ENCODE assay signal across 22 mouse cellular contexts in genomic region chr2:75496606-75497240, GRCm38 (mm10).
DNase-seq lines count a peak whose midpoint lies in the region; ATAC-seq and TF ChIP-seq lines count a peak whose summit lies in the region.
"Had no signal": no experiment of that assay in that cellular context is flagged by ENCODE, and none has a peak within 500 bp of the region (broad histone marks: within the 10 kb centered on the region; RNA-seq: fewer than 3 reads in every experiment).

No protein-coding gene starts in this region.

- H3K9me3 ChIP-seq in stomach, postnatal 0 days (ENCODE audit: control insufficient read depth, low read length) = no peaks in the 10 kb centered on the region
- no peaks in the 10 kb centered on the region for H3K9me3 ChIP-seq in midbrain, postnatal 0 days (ENCODE audit: low read length)
- H3K9me3 ChIP-seq: embryonic facial prominence, embryonic 15.5 days; G1E; heart, embryonic 13.5 days; stomach, embryonic 15.5 days had no signal

- no peak for TF ChIP-seq EP300 in stomach, postnatal 0 days (optimal IDR thresholded peaks at IDR 0.05)

- WGBS in liver, adult 2 months = 84% methylated on average over 5 of the region's 5 CpGs
- 63% methylated on average over 5 of the region's 5 CpGs for WGBS in stomach, postnatal 0 days
- WGBS in midbrain, postnatal 0 days = 77% methylated on average over 5 of the region's 5 CpGs

- peak; percentile 62 to 66 for DNase-seq in cerebellum, postnatal 10 days
- DNase-seq in cerebellum, adult 9-10 months = no peak
- DNase-seq in liver, adult 2 months (ENCODE audit: extremely low read depth, low read depth, low spot score) = peak; percentile 26
- no peak for DNase-seq in liver
- DNase-seq in kidney, postnatal 36 days = peak; percentile 59 to 66
- peak; percentile 27 for DNase-seq in stomach, postnatal 0 days (ENCODE audit: low spot score)
- DNase-seq in frontal cortex, postnatal 36 days (ENCODE audit: low spot score in 2 of 2) = no peak
- no peak for DNase-seq in midbrain, postnatal 0 days (ENCODE audit: low spot score)
- DNase-seq: adrenal gland, postnatal 36 days; cerebellum, adult 8-10 months; embryo, embryonic 11 days; gastrocnemius, postnatal 25 days; left cerebral cortex, postnatal 4 days; midbrain, embryonic 14.5 days; right cerebral cortex, adult 18-20 months; thymus, postnatal 14 days had no signal

- no peaks in the 10 kb centered on the region for H3K4me1 ChIP-seq in liver, adult 2 months (ENCODE audit: control insufficient read depth, insufficient read depth, low read length)
- H3K4me1 ChIP-seq in stomach, postnatal 0 days (replicated peaks; ENCODE audit: control insufficient read depth, insufficient read depth) = no peaks in the 10 kb centered on the region
- H3K4me1 ChIP-seq in midbrain, postnatal 0 days (ENCODE audit: insufficient read depth, low read length) = no peaks in the 10 kb centered on the region
- H3K4me1 ChIP-seq: embryonic facial prominence, embryonic 15.5 days; heart, embryonic 13.5 days; stomach, embryonic 15.5 days had no signal

- no peak for ATAC-seq in stomach, postnatal 0 days (ENCODE audit: low FRiP score, low TSS enrichment)
- no peak for ATAC-seq in midbrain, postnatal 0 days (ENCODE audit: low FRiP score)
- ATAC-seq: CD4-positive, CD25-positive, alpha-beta regulatory T cell, adult 4 months had no signal

- no peak overlapping the region for H3K27ac ChIP-seq in liver, adult 2 months (replicated peaks; ENCODE audit: insufficient read depth, low read depth, low read length)
- H3K27ac ChIP-seq in stomach, postnatal 0 days (replicated peaks) = no peak overlapping the region
- H3K27ac ChIP-seq in midbrain, postnatal 0 days (ENCODE audit: low read depth, low read length) = no peak overlapping the region
- H3K27ac ChIP-seq: embryonic facial prominence, embryonic 15.5 days; heart, embryonic 13.5 days; liver, embryonic 14.5 days; stomach, embryonic 15.5 days had no signal

- no peak for TF ChIP-seq POLR2A in liver, adult 2 months (IDR thresholded peaks at IDR 0.05; ENCODE audit: extremely low read depth, insufficient read depth, low read length)

- TF ChIP-seq CTCF in liver, adult 2 months (IDR thresholded peaks at IDR 0.05; ENCODE audit: low read depth, low read length) = no peak
- TF ChIP-seq CTCF in stomach, postnatal 0 days (IDR thresholded peaks at IDR 0.05; ENCODE audit: low read depth) = no peak
- TF ChIP-seq CTCF in midbrain, postnatal 0 days (IDR thresholded peaks at IDR 0.05) = no peak

- no peak overlapping the region for H3K9ac ChIP-seq in liver, adult 2 months (ENCODE audit: low read depth, low read length)
- H3K9ac ChIP-seq in stomach, postnatal 0 days (ENCODE audit: low read length) = no peak overlapping the region
- H3K9ac ChIP-seq in midbrain, postnatal 0 days (replicated peaks; ENCODE audit: low read length, poor library complexity, severe bottlenecking) = no peak overlapping the region
- H3K9ac ChIP-seq: embryonic facial prominence, embryonic 15.5 days; heart, embryonic 13.5 days; liver, embryonic 14.5 days; stomach, embryonic 15.5 days had no signal

- H3K27me3 ChIP-seq in liver, adult 2 months (ENCODE audit: control insufficient read depth, insufficient read depth, low read length) = no peaks in the 10 kb centered on the region
- H3K27me3 ChIP-seq in stomach, postnatal 0 days (ENCODE audit: control insufficient read depth, insufficient read depth, low read length) = no peaks in the 10 kb centered on the region
- H3K27me3 ChIP-seq in midbrain, postnatal 0 days (ENCODE audit: insufficient read depth, low read length) = no peaks in the 10 kb centered on the region
- H3K27me3 ChIP-seq: embryonic facial prominence, embryonic 15.5 days; heart, embryonic 13.5 days; stomach, embryonic 15.5 days had no signal

- no peaks in the 10 kb centered on the region for H3K79me2 ChIP-seq in liver, adult 2 months (ENCODE audit: control insufficient read depth, insufficient read depth, low read length)

- H3K4me2 ChIP-seq in stomach, postnatal 0 days (replicated peaks; ENCODE audit: low read depth) = no peak overlapping the region
- no peak overlapping the region for H3K4me2 ChIP-seq in midbrain, postnatal 0 days (ENCODE audit: low read depth, low read length, poor library complexity, severe bottlenecking)
- H3K4me2 ChIP-seq: embryonic facial prominence, embryonic 15.5 days; heart, embryonic 13.5 days; stomach, embryonic 15.5 days had no signal

- no peak overlapping the region for H3K4me3 ChIP-seq in liver, adult 2 months (ENCODE audit: insufficient read depth, low read depth, low read length)
- H3K4me3 ChIP-seq in stomach, postnatal 0 days (ENCODE audit: low read depth, low read length) = no peak overlapping the region
- H3K4me3 ChIP-seq in midbrain, postnatal 0 days (ENCODE audit: low read depth, low read length) = no peak overlapping the region
- H3K4me3 ChIP-seq: embryonic facial prominence, embryonic 15.5 days; heart, embryonic 13.5 days; stomach, embryonic 15.5 days had no signal

- no peaks in the 10 kb centered on the region for H3K36me3 ChIP-seq in liver, adult 2 months (ENCODE audit: control insufficient read depth, insufficient read depth, low read length)
- no peaks in the 10 kb centered on the region for H3K36me3 ChIP-seq in stomach, postnatal 0 days (ENCODE audit: control insufficient read depth, insufficient read depth, low read length)
- H3K36me3 ChIP-seq in midbrain, postnatal 0 days (ENCODE audit: insufficient read depth, low read length) = no peaks in the 10 kb centered on the region
- H3K36me3 ChIP-seq: embryonic facial prominence, embryonic 15.5 days; G1E; heart, embryonic 13.5 days; stomach, embryonic 15.5 days had no signal

Comparison
In these comparisons a context has a peak if more than half of its experiments do, and no peak if none do; other contexts are left out.
1. DNase-seq: peak in cerebellum, postnatal 10 days (2 of 2), liver, adult 2 months (single experiment), kidney, postnatal 36 days (2 of 2) and stomach, postnatal 0 days (single experiment); none in cerebellum, adult 9-10 months (single experiment), liver (single experiment), frontal cortex, postnatal 36 days (0 of 2) and midbrain, postnatal 0 days (single experiment).